Mouse (Mus musculus) adrenal gland, postnatal 25 days (tissue): ENCODE results near the gene Magix. TPM values are rescaled to one million over a fixed set of nuclear protein-coding genes. Genes with fewer than 3 reads are reported as not detected.
"Not testable (repeated sequence)": the region's sequence is repeated elsewhere in the genome, so short reads cannot be mapped to it uniquely, and the experiment has no call there.

ENCODE experiments used
- DNase-seq: peaks from one replicate; pipeline ENCODE4 v3.0.0; 2021; ENCODE audit warnings: mixed read lengths
- long read RNA-seq: library from polyadenylated mRNA; stranded (forward); transcript quantifications from one replicate; pipeline ENCODE4 v2.0.0, GENCODE M21; 2021
- total RNA-seq: library from RNA; stranded (reverse); gene quantifications from 2 replicates; pipeline ENCODE4 v1.2.3, GENCODE M21; 2021

Magix gene
- 0.52 and 0.86 TPM in 2 replicates for total RNA-seq
- long read RNA-seq, partial matches to known transcripts, result 2 of 5 reads
- long read RNA-seq, other reads (novel, unspliced or antisense), result 0 of 5 reads

- no peak for DNase-seq
Observed at GRCm38 (mm10) chrX:7680864-7681263, at the start of gene Magix. Magix (minus strand) TSS chrX:7681251.

DNA sequence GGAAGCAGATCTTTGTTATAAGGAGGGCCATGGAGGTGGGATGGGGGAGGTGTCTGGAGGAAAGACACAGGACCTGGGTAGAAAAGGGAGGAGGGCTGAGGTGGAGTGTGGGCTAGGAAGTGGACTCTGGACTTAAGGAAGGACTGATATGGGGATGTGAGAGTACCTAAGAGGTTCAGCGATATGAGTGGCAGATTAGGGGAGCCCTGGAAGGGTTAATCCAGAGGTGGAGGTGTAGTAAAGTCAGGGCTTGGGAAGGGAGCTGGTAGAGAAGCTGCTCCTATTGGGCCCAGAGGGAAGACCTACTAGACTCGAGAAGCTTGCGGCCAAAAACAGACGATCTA, 47.8 kb upstream of the Magix start:
- no peak for DNase-seq

GRCm38 (mm10) chrX:7728215-7728921, 47.3 kb upstream of the Magix start, which contains the start of gene Praf2:
Praf2 (plus strand) TSS chrX:7728439.
- peak; percentile 71 for DNase-seq

- DNase-seq, result peak; percentile 24
Observed at GRCm38 (mm10) chrX:7727176-7727575, 46.1 kb upstream of the Magix start.

DNA sequence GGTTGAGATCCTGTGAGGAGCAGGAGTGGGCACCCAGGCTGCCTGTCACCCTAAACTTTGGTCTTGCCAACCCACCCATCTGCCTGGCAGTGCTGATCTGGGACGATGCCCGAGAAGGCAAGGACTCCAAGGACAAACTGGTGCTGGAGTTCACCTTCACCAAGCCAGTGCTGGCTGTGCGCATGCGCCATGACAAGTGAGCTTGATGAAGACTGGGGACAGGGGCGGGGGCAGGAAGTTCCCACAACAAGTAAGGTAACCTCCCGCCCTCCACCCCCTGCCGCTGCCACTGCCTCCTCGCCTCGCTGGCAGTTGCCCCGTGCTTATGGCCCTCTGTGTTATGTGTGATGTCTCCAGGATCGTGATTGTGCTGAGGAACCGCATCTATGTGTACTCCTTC, 44.8 kb upstream of the Magix start:
- no peak for DNase-seq

DNA sequence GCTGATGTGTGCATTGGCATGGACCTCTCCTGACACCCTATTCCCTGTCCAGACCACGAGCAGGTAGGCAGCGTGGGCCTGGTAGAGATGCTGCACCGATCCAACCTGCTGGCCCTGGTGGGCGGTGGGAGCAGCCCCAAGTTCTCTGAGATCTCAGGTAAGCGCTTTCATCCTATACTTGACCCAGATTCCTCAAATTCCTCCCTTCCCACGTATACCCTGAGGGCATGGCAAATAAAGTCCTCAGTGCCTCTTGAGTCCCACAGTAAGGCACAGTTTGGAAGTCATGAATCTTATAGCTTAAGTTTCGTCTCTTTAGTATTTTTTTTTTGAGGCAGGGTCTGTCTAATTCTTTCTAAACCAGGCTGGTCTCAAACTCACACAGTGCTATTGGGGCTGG, 43.1 kb upstream of the Magix start:
- DNase-seq, result no peak

GRCm38 (mm10) chrX:7722691-7723090, 41.6 kb upstream of the Magix start:
- no peak for DNase-seq

DNA sequence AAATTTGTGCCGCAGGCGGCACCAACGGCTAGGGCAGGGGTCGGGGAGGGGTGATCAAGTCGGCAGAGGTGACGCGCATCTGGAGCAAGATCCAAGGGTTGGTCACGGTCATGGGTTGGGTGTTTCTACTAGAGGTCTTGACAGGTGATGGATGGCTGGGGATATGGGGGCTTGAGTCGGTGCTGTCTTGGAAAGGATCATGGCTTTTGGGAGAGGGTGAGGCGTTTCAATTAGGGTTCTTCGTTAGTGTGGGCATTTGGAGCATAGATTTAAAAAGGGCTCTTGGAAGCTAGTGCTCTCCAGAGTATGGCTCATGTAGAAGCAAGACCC, 41.2 kb upstream of the Magix start:
- DNase-seq, result no peak

GRCm38 (mm10) chrX:7721514-7722281, 40.6 kb upstream of the Magix start, which contains the start of gene Gm45208:
Gm45208 (plus strand) TSS chrX:7722245.
- DNase-seq, result peak; percentile 51

DNA sequence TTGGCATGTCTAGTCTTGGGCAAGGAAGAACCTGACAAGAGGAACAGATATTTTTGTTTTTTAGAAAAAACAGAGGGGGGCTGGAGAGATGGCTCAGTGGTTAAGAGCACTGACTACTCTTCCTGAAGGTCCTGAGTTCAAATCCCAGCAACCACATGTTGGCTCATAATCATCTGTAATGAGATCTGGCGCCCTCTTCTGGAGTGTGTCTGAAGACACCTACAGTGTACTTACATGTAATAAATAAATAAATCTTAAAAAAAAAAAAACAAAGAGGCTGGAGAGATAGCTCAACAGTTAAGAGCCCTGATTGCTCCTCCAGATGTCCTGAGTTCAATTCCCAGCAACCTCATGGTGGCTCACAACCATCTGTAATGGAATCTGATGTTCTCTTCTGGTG, 35.0 kb upstream of the Magix start:
- not testable (repeated sequence) for DNase-seq

DNA sequence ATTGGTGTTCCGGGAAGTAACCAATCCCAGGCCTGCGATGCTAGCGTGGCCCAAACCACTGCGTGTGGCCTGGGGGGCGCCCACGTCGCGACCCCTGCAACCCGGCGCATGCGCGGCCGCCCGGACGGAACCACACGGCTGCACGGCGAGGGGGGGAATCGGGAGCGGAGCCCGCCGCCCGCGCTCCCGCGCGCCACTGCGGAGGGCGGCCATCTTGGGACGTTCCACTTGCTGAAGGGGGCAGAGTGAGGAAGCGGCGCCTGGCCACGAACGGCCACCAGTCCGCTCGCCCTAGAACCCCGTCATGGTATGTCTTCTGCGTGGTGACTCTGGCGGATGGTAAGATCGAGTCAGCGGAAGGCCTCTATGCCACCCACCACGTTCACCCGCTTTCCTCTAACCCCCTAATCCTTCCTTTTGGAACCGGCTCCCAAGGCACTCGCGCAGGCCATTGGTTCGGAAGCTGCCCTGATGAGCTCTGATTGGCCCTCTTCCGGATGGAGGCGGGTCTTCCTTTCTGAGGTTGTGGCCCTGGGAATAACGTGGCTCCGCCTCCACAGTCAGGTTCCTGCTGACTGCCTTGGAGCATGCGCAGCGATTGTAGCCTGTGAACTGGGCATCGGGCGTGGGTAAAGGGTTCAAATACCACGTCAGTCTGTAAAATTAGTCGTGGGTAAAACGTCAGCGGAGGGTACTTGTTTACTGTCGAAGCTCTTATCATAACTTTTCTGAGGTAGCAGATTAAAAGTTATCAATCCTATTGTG, 33.3 kb upstream of the Magix start, which contains the start of gene Wdr45:
Gene Wdr45 (plus strand): TSS at position 199 of the 765 bp plus-strand sequence.
- peak; percentile 83 for DNase-seq

DNA sequence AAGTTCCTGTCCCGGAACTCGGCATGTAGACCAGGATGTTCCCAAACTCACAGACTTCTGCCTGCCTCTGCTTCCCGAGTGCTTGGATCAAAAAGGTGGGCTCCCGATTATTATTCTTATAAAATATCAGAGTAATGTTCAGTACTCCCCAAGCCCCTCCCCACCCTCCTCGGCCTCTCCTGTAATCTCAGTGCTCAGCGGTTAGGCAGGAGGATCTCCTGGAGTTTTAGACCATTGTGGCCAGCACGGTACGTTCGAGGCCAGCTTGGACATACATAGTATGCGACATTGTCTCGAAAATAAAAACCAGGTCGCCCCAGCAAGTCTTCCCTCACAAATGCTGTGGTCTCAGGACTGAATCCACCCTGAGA, 32.7 kb upstream of the Magix start:
- not testable (repeated sequence) for DNase-seq

DNA sequence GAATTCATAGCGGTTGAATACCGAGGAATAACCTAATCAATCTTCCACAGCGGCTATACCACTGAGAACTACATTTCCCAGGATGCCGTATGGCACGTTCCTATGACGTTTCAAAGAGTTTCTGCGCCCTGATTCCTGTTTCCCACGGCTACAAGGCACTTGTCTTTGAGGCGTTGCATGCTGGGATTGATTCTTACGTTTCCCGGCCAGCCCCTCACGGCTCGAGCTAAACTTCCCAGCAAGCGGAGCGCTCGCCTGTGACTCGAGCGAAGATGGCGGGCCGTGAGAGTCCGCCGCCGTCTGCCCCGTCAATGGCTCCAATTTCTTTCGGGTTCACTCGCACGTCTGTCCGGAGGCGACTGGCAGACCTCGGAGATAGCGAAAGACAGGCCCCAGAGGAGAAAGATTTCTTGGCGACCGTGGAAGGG, 15.9 kb upstream of the Magix start, which contains the start of gene Gpkow:
Gene Gpkow (plus strand): TSS at position 178 of the 428 bp plus-strand sequence.
- DNase-seq, result peak; percentile 66

DNA sequence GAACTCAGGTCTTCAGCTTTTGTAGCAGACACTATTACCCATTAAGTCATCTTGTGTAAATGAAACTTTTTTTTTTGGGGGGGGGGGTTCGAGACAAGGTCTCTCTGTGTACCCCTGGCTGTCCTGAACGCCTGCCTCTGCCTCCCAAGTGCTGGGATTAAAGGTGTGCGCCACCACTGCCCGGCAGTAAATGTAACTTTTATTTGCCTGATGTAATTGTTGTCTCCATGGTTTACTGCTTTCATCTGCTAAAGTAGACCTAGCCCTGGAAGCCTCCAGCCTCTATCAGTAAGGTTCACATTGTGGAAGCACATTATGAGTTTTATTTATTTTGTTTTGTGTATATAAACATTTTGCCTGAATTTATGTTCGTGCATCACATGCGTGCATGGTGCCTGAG, 15.5 kb upstream of the Magix start:
- DNase-seq, result no peak

- peak; percentile 9 for DNase-seq
Observed at GRCm38 (mm10) chrX:7692862-7693261, 11.8 kb upstream of the Magix start.

DNA sequence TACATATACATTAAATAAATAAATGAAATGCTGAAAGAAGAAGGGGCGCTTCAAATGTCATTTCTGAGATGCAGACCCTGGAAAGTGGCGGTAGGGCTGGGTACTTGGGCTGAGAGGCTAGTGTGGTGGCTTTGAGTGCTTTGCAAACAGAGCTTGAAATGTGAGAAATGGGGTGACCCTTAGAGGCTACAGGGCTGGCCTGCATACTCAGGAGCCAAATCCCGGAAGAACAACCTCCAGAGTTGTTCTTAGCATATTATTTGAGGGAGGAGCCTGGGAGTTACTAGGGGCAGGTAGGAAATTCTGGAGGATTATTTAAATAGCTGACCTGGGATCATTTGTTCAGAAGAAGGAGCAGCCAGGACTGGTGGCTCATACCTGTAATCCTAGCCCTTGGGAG, 9.4 kb upstream of the Magix start:
- DNase-seq, result no peak

DNA sequence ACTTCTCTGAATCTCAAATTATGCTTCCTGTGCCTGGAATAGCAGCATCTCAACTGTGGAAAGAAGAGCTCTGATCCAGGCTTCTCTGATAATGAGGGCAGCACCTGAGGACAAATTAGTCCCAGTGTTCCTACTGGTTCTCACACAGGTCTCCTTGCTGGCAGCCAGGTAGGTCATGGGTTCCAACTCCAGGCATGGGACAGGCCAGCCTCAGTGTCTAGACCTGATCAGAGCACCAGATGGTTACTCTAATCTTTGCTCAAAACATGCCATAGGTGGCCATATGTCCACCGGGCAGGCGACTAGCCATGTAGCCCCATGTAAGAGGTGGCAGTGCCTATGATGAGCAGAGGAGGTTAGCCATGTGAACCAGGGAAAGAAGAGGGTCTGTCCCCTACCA, 7.3 kb upstream of the Magix start:
- no peak for DNase-seq

- no peak for DNase-seq
Observed at GRCm38 (mm10) chrX:7680057-7680412, 1.0 kb downstream of the Magix start.

GRCm38 (mm10) chrX:7679405-7680056, 1.5 kb downstream of the Magix start:
- peak; percentile 91 for DNase-seq

GRCm38 (mm10) chrX:7678986-7679385, 2.1 kb downstream of the Magix start:
- DNase-seq, result no peak

DNA sequence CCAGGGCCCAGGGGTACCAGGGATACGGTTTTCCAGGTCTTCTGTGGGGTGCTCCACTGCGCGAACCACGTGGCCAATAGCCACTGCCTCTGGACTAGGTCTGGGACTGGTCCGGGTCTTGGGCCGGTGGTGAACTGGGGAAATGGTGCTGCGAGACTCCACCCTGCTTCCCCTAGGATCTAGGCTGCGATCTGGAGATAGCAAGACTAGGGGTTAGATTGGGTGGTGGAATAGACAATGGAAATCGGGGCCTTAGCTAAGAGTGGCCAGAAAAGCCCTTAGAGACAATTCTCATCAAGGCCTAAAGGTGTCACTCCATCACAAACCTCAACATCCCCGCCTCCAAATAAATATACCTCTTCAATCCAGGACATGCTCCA, 6.1 kb downstream of the Magix start:
- DNase-seq, result no peak

GRCm38 (mm10) chrX:7674284-7675000, 6.6 kb downstream of the Magix start:
- DNase-seq, result no peak
